Mouse (Mus musculus) gastrocnemius, adult 18-20 months (tissue): ENCODE results near the gene Naa80. TPM values are rescaled to one million over a fixed set of nuclear protein-coding genes. Genes with fewer than 3 reads are reported as not detected.
"Not testable (repeated sequence)": the region's sequence is repeated elsewhere in the genome, so short reads cannot be mapped to it uniquely, and the experiment has no call there.

Experiments
- DNase-seq: peaks from one replicate; pipeline ENCODE4 v3.0.0; 2021; ENCODE audit warnings: low spot score
- total RNA-seq, 2 experiments: library from RNA; stranded (reverse); gene quantifications; 2 replicates each; pipeline ENCODE4 v1.2.3; 2021

Naa80 gene
- total RNA-seq, 2 experiments from 2014 or later, result 14.0 to 15.3 TPM

GRCm38 (mm10) chr9:107571534-107572326 is 7.0 kb upstream of the Naa80 start:
- no peak for DNase-seq

DNA sequence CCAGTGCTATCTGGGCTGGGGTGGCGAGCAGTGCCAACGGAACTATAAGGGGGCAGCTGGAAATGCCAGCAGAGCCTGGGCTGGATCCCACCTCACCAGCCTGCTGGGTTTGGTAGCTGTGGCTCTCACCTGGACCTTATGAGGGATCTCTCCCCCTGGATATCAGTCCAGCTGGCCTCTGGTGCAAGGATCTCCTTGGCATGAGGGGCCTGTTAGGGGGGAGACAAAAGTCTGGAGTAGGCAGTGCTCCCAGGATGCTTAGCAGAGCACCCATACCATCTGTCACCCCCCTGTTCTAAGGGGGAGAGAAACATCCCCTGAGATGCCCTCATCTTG is 6.4 kb upstream of the Naa80 start:
- no peak for DNase-seq

- not testable (repeated sequence) for DNase-seq
Observed at GRCm38 (mm10) chr9:107573774-107574173, 4.9 kb upstream of the Naa80 start.

- no peak for DNase-seq
Observed at GRCm38 (mm10) chr9:107575579-107576356, 2.9 kb upstream of the Naa80 start.

DNA sequence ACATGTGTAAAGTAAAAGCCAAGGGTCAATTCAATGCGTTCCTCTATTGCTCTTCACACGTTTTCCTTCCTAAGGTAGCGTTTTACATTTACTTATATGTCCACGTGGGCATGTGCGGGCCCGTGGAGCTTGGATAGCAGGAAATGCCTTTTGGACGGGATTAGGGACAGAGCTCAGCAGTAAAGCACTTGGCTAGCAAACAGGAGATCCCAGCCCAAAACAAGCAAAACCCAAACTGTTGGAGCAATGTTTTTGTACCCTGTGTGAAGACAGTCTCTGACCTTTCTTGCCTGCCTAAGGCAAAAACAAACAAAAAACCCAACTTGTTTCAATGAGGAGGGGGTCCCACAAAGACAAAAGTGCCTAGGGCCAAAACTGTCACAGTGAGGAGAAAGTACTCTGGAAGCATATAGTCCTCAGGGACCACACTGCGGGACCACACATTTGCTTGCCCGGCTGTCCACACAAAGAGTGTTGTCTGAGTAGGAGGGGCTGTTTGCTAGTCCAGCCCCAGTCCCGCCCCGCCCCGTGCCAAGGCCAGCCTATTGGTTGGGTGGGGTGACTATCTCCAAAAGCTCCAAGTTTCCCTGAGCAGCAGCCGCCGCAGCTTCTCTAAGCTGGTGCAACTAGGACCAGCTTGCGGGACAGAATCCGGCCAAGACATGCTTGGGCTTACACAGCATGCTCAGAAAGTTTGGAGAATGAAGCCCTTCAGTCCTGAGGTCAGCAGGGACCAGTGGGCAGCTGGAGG is 2.2 kb upstream of the Naa80 start, which contains the start of gene Hyal1:
Gene Hyal1 (plus strand): TSS at position 571 of the 751 bp plus-strand sequence.
- DNase-seq, result peak; percentile 81

GRCm38 (mm10) chr9:107577871-107578270 is 816 bp upstream of the Naa80 start:
- DNase-seq, result no peak

- DNase-seq, result no peak
Observed at GRCm38 (mm10) chr9:107579023-107579900, 575 bp downstream of the Naa80 start.

DNA sequence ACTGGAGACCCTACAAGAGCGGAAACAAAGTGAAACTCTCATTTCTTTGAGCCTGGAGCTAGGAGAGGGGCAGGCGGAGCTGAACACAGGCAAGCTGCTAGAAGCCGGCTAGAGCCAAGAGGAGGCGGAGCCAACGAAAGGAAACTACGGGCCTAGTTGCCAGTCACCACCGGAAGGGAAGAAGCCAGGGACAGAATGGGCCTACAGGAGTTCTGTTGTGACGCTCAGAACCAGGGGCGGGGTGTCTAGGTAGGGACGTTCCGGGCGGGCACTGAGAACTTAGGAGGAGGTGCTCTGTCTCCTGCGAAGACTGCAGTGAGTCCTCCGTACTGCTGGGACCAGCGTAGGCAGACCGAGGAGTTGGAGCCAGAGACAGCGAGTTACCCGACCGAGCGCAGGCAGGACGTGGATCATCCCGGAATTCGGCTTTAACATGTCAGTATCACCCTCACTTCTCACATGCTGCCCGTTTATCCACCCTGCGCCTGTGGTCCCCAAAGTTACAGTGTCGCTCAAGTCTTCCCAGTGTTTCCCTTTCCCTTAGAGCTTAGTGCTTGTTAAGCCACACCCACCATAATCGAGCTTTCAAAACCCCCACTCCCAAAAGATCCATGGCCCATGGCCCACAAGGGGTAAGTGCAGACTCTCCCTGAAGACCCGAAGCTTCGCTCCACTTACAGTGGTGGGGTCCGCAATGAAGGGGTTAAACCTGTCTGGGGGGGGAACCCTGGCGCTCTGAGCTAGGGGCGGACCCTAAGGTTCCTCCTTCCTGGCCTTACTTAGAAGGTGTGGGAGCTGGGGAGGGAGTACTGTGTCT is 2.0 kb downstream of the Naa80 start, which contains the start of gene Hyal3:
Gene Hyal3 (plus strand): TSS at position 318 of the 817 bp plus-strand sequence.
- peak; percentile 94 for DNase-seq

GRCm38 (mm10) chr9:107581584-107581983 is 2.9 kb downstream of the Naa80 start:
- DNase-seq, result no peak

- DNase-seq, result no peak
Observed at GRCm38 (mm10) chr9:107582509-107583062, 3.9 kb downstream of the Naa80 start.

- DNase-seq, result no peak
Observed at GRCm38 (mm10) chr9:107583174-107583573, 4.5 kb downstream of the Naa80 start.

DNA sequence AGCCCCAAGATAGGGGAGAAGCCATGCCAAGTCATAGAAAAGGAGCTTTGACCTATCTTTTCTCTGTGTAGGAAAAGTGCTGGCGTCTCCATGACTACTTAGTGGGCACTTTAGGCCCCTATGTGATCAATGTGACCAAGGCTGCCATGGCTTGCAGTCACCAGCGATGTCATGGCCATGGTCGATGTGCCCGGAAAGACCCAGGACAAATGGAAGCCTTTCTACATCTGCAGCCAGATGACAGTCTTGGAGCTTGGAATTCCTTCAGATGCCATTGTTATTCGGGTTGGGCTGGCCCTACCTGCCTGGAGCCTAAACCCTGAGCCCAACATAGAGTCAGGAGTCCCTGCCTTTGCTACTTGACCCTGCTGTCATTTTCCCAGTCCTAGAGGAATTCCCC is 7.8 kb downstream of the Naa80 start:
- DNase-seq, result no peak

- DNase-seq, result peak; percentile 98
Observed at GRCm38 (mm10) chr9:107586974-107587832, 8.5 kb downstream of the Naa80 start, which contains the start of gene Ifrd2. Gene Ifrd2, plus strand, starts transcription at chr9:107587642.

- no peak for DNase-seq
Observed at GRCm38 (mm10) chr9:107587833-107588639, 9.3 kb downstream of the Naa80 start.

DNA sequence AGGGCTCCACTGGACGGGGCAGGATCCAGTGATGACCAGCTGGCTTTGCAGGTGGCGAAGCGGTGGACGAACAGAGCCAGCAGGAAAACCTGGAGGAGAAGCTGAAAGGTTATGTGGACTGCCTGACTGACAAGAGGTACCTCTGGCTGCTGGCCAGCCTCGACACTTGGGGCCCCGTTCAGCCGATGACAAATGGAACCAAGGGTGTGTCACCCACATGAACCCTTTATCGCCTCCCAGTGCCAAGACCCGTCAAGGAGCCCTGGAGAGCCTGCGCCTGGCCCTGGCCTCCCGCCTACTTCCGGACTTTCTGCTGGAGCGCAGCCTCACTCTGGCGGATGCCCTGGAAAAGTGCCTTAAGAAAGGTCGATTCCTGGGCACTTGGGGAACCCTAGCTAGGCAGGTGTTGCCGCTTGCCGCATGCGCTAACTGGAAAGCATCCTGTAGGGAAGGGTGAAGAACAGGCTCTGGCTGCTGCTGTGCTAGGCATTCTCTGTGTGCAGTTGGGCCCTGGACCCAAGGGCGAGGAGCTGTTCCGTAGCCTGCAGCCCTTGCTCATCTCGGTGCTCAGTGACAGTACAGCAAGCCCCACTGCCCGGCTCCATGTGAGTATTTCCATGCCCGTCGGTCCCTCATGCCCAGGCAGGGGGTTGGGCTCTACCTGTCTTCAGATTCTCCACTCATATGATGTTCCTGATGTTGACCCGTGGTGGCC is 11.5 kb downstream of the Naa80 start:
- peak; percentile 83 for DNase-seq

GRCm38 (mm10) chr9:107590773-107591060 is 12.0 kb downstream of the Naa80 start:
- no peak for DNase-seq
